Mouse (Mus musculus) CH12.LX (cell line): ENCODE measurements around the gene Slc23a2. TPM values are rescaled to one million over a fixed set of nuclear protein-coding genes. Genes with fewer than 3 reads are reported as not detected.

Experiments
- DNase-seq: peaks from one replicate; pipeline ENCODE4 v3.0.0-alpha.2; 2013; ENCODE audit errors: extremely low read depth
- H3K27ac ChIP-seq: 2 replicates; pipeline ENCODE4 v1.5.1; 2012; ENCODE audit warnings: low read depth, mild to moderate bottlenecking, control low read depth, moderate library complexity; ENCODE audit not compliant: insufficient read depth
- H3K27me3 ChIP-seq: replicated peaks from 2 replicates; pipeline ENCODE3; 2012; ENCODE audit warnings: inconsistent platforms
- H3K36me3 ChIP-seq, 2 experiments: replicated peaks in 1 of 2; 2 replicates each; pipeline versions ENCODE3 to v1.6.1; 2012; ENCODE audit warnings: inconsistent platforms in 1 of 2, low read length in 1 of 2, mild to moderate bottlenecking in 1 of 2, mixed read lengths in 1 of 2, moderate library complexity in 1 of 2; ENCODE audit not compliant: control insufficient read depth in 1 of 2, insufficient read depth in 1 of 2
- H3K4me1 ChIP-seq, 2 experiments: 2 replicates each; pipeline ENCODE4 v1.6.1; 2012; ENCODE audit warnings: inconsistent platforms in 1 of 2, moderate library complexity in 1 of 2; ENCODE audit not compliant: insufficient read depth in 2 of 2, control insufficient read depth in 1 of 2
- H3K4me2 ChIP-seq: 2 replicates; pipeline ENCODE4 v1.6.1; 2012; ENCODE audit warnings: low read depth, mild to moderate bottlenecking, control low read depth; ENCODE audit not compliant: poor library complexity, insufficient read depth, severe bottlenecking
- H3K4me3 ChIP-seq, 3 experiments: fragments of 150-350 bp in 1 of 3; sonication (generic) in 1 of 3; replicated peaks in 1 of 3; 2 replicates each; pipeline versions ENCODE3 to v1.5.1; 2011 to 2012; ENCODE audit warnings: low read depth in 2 of 3, low read length in 2 of 3, mild to moderate bottlenecking in 2 of 3, moderate library complexity in 2 of 3, control low read depth in 1 of 3, improper control_type of control experiment in 1 of 3, inconsistent platforms in 1 of 3, mixed read lengths in 1 of 3; ENCODE audit not compliant: poor library complexity in 1 of 3
- H3K79me2 ChIP-seq: replicated peaks from 2 replicates; pipeline ENCODE4 v1.6.1; 2012; ENCODE audit warnings: mild to moderate bottlenecking, moderate library complexity; ENCODE audit not compliant: control insufficient read depth, poor library complexity, insufficient read depth, severe bottlenecking; ENCODE audit errors: extremely low read depth
- H3K9ac ChIP-seq: 2 replicates; pipeline ENCODE4 v1.6.1; 2012; ENCODE audit warnings: low read depth, mild to moderate bottlenecking, control low read depth, moderate library complexity; ENCODE audit not compliant: insufficient read depth
- H3K9me3 ChIP-seq: replicated peaks from 2 replicates; pipeline ENCODE3; 2012; ENCODE audit warnings: low read length, inconsistent platforms, mixed read lengths
- CTCF ChIP-seq, 2 experiments: IDR thresholded peaks in 1 of 2; conservative IDR thresholded peaks in 1 of 2; 2 replicates each; pipeline ENCODE4 v1.5.1; 2011 to 2012; ENCODE audit warnings: low read depth in 2 of 2, low read length in 2 of 2, improper control_type of control experiment in 1 of 2, inconsistent platforms in 1 of 2, mild to moderate bottlenecking in 1 of 2, moderate library complexity in 1 of 2
- E2F4 ChIP-seq: IDR thresholded peaks from 2 replicates; pipeline ENCODE4 v1.6.1; 2011; ENCODE audit warnings: low read depth, low read length, improper control_type of control experiment; ENCODE audit not compliant: insufficient replicate concordance
- ETS1 ChIP-seq: conservative IDR thresholded peaks from 2 replicates; pipeline ENCODE4 v1.6.1; 2012; ENCODE audit warnings: low read depth, mild to moderate bottlenecking, inconsistent platforms, low read length, improper control_type of control experiment, moderate library complexity
- HCFC1 ChIP-seq: IDR thresholded peaks from 2 replicates; pipeline ENCODE4 v1.6.1; 2012; ENCODE audit warnings: low read depth, mild to moderate bottlenecking, inconsistent platforms, low read length, improper control_type of control experiment
- JUN ChIP-seq: IDR thresholded peaks from 2 replicates; pipeline ENCODE4 v1.6.1; 2011; ENCODE audit warnings: low read depth, mild to moderate bottlenecking, low read length, improper control_type of control experiment, moderate library complexity; ENCODE audit not compliant: insufficient read depth
- JUND ChIP-seq: conservative IDR thresholded peaks from 2 replicates; pipeline ENCODE4 v1.6.1; 2011; ENCODE audit warnings: low read depth, low read length, improper control_type of control experiment
- KAT2A ChIP-seq: IDR thresholded peaks from 2 replicates; pipeline ENCODE4 v1.6.1; 2012; ENCODE audit warnings: low read length, improper control_type of control experiment, inconsistent platforms; ENCODE audit not compliant: insufficient replicate concordance
- MAFK ChIP-seq: IDR thresholded peaks from 2 replicates; pipeline ENCODE4 v1.6.1; 2011; ENCODE audit warnings: low read length, improper control_type of control experiment; ENCODE audit not compliant: insufficient replicate concordance
- MEF2A ChIP-seq: IDR thresholded peaks from 2 replicates; pipeline ENCODE4 v1.6.1; 2014; ENCODE audit warnings: low read depth, mild to moderate bottlenecking, inconsistent platforms, low read length, improper control_type of control experiment, borderline replicate concordance
- NELFE ChIP-seq: IDR thresholded peaks from 2 replicates; pipeline ENCODE4 v1.6.1; 2011; ENCODE audit warnings: low read depth, low read length, improper control_type of control experiment
- POLR2AphosphoS2 ChIP-seq: IDR thresholded peaks from 2 replicates; pipeline ENCODE4 v1.6.1; 2011; ENCODE audit warnings: low read depth, low read length, improper control_type of control experiment
- RCOR1 ChIP-seq: conservative IDR thresholded peaks from 2 replicates; pipeline ENCODE4 v1.6.1; 2012; ENCODE audit warnings: low read depth, mild to moderate bottlenecking, inconsistent platforms, low read length, improper control_type of control experiment
- TCF12 ChIP-seq: IDR thresholded peaks from 2 replicates; pipeline ENCODE4 v1.6.1; 2014; ENCODE audit warnings: low read depth, mild to moderate bottlenecking, inconsistent platforms, low read length, improper control_type of control experiment
- USF1 ChIP-seq: IDR thresholded peaks from 2 replicates; pipeline ENCODE4 v1.6.1; 2014; ENCODE audit warnings: low read depth, mild to moderate bottlenecking, inconsistent platforms, low read length, improper control_type of control experiment
- ZC3H11A ChIP-seq: IDR thresholded peaks from 2 replicates; pipeline ENCODE4 v1.6.1; 2012; ENCODE audit warnings: low read depth, mild to moderate bottlenecking, inconsistent platforms, low read length, improper control_type of control experiment
- ZMIZ1 ChIP-seq: IDR thresholded peaks from 2 replicates; pipeline ENCODE4 v1.6.1; 2012; ENCODE audit warnings: low read depth, mild to moderate bottlenecking, inconsistent platforms, low read length, improper control_type of control experiment
- ZNF384 ChIP-seq: IDR thresholded peaks from 2 replicates; pipeline ENCODE4 v1.6.1; 2012; ENCODE audit warnings: low read depth, low read length, improper control_type of control experiment, inconsistent platforms
- dilution Hi-C: fragments of 300-500 bp; cut with MboI; formaldehyde crosslinking; loops from 2 replicates; pipeline ENCODE4 v1.14.3; 2020; ENCODE audit warnings: low sequenced_read_pairs; ENCODE audit not compliant: extremely low pct_unique_long_range_greater_than_20kb, extremely low pct_ligation_motif_present
- in situ Hi-C: fragments of 300-500 bp; cut with MboI; formaldehyde crosslinking; loops from 3 replicates; pipeline ENCODE4 v1.14.3; 2019; ENCODE audit warnings: low sequenced_read_pairs, low pct_ligation_motif_present, low pct_unique_long_range_greater_than_20kb, mixed read lengths
- polyA plus RNA-seq: library from polyadenylated mRNA; unstranded; fragments of >175 nt; gene quantifications from 2 replicates; pipeline ENCODE4 v1.2.1, GENCODE M21; 2012; ENCODE audit warnings: low read depth; ENCODE audit not compliant: insufficient read length
- total RNA-seq, 2 experiments: library from RNA; depleted of rRNA; stranded (reverse); fragments of 300-350 nt in 1 of 2; fragments of >200 nt in 1 of 2; gene quantifications; 2 replicates each; pipeline ENCODE4 v1.2.3; 2012 to 2014

Slc23a2 gene
- total and polyA plus RNA-seq, 3 experiments: 10.6 to 21.7 (median 13.4) TPM

- no peak overlapping the region for H3K9ac ChIP-seq
- no peak overlapping the region for H3K4me2 ChIP-seq
- peaks cover 56% of the 10 kb centered on the region for H3K79me2 ChIP-seq
- TF ChIP-seq USF1 (no peak), NELFE (no peak), JUN (no peak), MEF2A (no peak), E2F4 (no peak), ZMIZ1 (no peak), JUND (no peak), RCOR1 (no peak), POLR2AphosphoS2 (no peak), ETS1 (no peak), MAFK (no peak)
- dilution Hi-C loops (no loop called here), in situ Hi-C loops (no loop called here)
- peaks cover 25 to 70% of the 10 kb centered on the region in 2 experiments for H3K36me3 ChIP-seq
- no peaks in the 10 kb centered on the region for H3K9me3 ChIP-seq
- no peak overlapping the region for H3K4me3 ChIP-seq
- H3K27ac ChIP-seq: no peak overlapping the region
- no peaks in the 10 kb centered on the region for H3K27me3 ChIP-seq
- DNase-seq: no peak
- peaks cover 51 to 91% of the 10 kb centered on the region in 2 experiments for H3K4me1 ChIP-seq
Observed at GRCm38 (mm10) chr2:132016034-132016433, 128.9 kb downstream of the Slc23a2 start.

GRCm38 (mm10) chr2:132013152-132013551 is 131.8 kb downstream of the Slc23a2 start:
- Histone ChIP-seq H3K27ac (peak overlapping the region; percentile 56), H3K27me3 (no peaks in the 10 kb centered on the region), H3K9me3 (no peaks in the 10 kb centered on the region), H3K4me2 (no peak overlapping the region), H3K4me1 (peaks cover 42 to 84% of the 10 kb centered on the region in 2 experiments), H3K9ac (no peak overlapping the region), H3K36me3 (peaks cover 49 to 86% of the 10 kb centered on the region in 2 experiments), H3K79me2 (peaks cover 40% of the 10 kb centered on the region), H3K4me3 (peak overlapping the region in 1 of 3 experiments; percentile 14)
- dilution Hi-C loops: no loop called here
- no peak for TF ChIP-seq KAT2A
- TF ChIP-seq HCFC1: no peak
- no peak for TF ChIP-seq CTCF (conservative IDR thresholded peaks at IDR 0.05 in 1 of 2, IDR thresholded peaks at IDR 0.05 in 1 of 2; ENCODE audit: low read depth in 2 of 2, low read length in 2 of 2)
- no peak for TF ChIP-seq NELFE
- TF ChIP-seq ZNF384: no peak
- TF ChIP-seq ZC3H11A: no peak
- no peak for TF ChIP-seq TCF12
- TF ChIP-seq JUN: no peak
- TF ChIP-seq MAFK: no peak
- DNase-seq: no peak
- in situ Hi-C loops: no loop called here
